Mouse (Mus musculus) gastrocnemius, postnatal 10 days (tissue): ENCODE data around the gene Fancd2. TPM values are rescaled to one million over a fixed set of nuclear protein-coding genes. Genes with fewer than 3 reads are reported as not detected.

ENCODE experiments used
- DNase-seq: peaks from one replicate; pipeline ENCODE4 v3.0.0; 2021; ENCODE audit warnings: mixed read lengths
- microRNA-seq, 2 experiments: library from miRNA; unstranded; fragments of <30 nt; microRNA quantifications; one replicate each; pipeline ENCODE4 v1.2.0; 2021
- total RNA-seq, 2 experiments: library from RNA; stranded (reverse); gene quantifications; 2 replicates each; pipeline ENCODE4 v1.2.3; 2021

Fancd2 gene
- total RNA-seq, 2 experiments from 2014 or later = 2.3 to 2.4 TPM

GRCm38 (mm10) chr6:113612258-113612969 lies 80.9 kb downstream of the Fancd2 start:
- no peak for DNase-seq

- no peak for DNase-seq
These were observed 82.7 kb downstream of the Fancd2 start for GRCm38 (mm10) chr6:113614152-113614551.

GRCm38 (mm10) chr6:113614997-113615396 lies 83.5 kb downstream of the Fancd2 start:
- no peak for DNase-seq

- no peak for DNase-seq
These were observed 84.0 kb downstream of the Fancd2 start for GRCm38 (mm10) chr6:113615489-113615888.

- no peak for DNase-seq
These were observed 91.9 kb downstream of the Fancd2 start for GRCm38 (mm10) chr6:113623386-113623785.

GRCm38 (mm10) chr6:113623941-113624751 lies 92.7 kb downstream of the Fancd2 start, which contains the start of gene Vhl:
Vhl (plus strand) TSS chr6:113623959.
- DNase-seq = peak; percentile 89

GRCm38 (mm10) chr6:113624989-113625770 lies 93.7 kb downstream of the Fancd2 start:
- no peak for DNase-seq

GRCm38 (mm10) chr6:113630322-113630721 lies 98.8 kb downstream of the Fancd2 start:
- no peak for DNase-seq

GRCm38 (mm10) chr6:113632863-113633262 lies 101.4 kb downstream of the Fancd2 start:
- DNase-seq = no peak

GRCm38 (mm10) chr6:113638302-113639040 lies 107.0 kb downstream of the Fancd2 start, which contains the start of gene Irak2:
Irak2 (plus strand) TSS chr6:113638467.
- peak; percentile 96 for DNase-seq

- no peak for DNase-seq
These were observed 107.7 kb downstream of the Fancd2 start for GRCm38 (mm10) chr6:113639201-113639600.

- DNase-seq = no peak
These were observed 111.1 kb downstream of the Fancd2 start for GRCm38 (mm10) chr6:113642605-113643004.

GRCm38 (mm10) chr6:113643021-113643420 lies 111.5 kb downstream of the Fancd2 start:
- no peak for DNase-seq

GRCm38 (mm10) chr6:113643967-113644366 lies 112.5 kb downstream of the Fancd2 start:
- DNase-seq = no peak

GRCm38 (mm10) chr6:113644808-113645207 lies 113.3 kb downstream of the Fancd2 start:
- DNase-seq = no peak

Small RNAs within 50 kb of the gene (microRNA-seq; reads per million reads assigned to microRNA genes)
- gene Gm23365 = 0 reads per million in 2 experiments

Other genes with a start within 250 kb of the Fancd2 start
- gene Cpne9, start 249.4 kb upstream of the Fancd2 start, total RNA-seq = under 1 TPM in 1 of 2 experiments, not detected in 1; 0.23 TPM
- 10 to 100 TPM; 13.7 to 18.2 TPM for gene Brpf1, start 224.5 kb upstream of the Fancd2 start, total RNA-seq
- 1 to 10 TPM; 8.1 to 8.2 TPM for gene Ogg1, start 204.7 kb upstream of the Fancd2 start, total RNA-seq
- gene Camk1, start 187.7 kb upstream of the Fancd2 start, total RNA-seq = 10 to 100 TPM; 35.9 to 44.2 TPM
- gene Tada3, start 153.8 kb upstream of the Fancd2 start, total RNA-seq = 10 to 100 TPM; 18.8 to 21.7 TPM
- gene Arpc4, start 153.6 kb upstream of the Fancd2 start, total RNA-seq = 10 to 100 TPM; 86.3 to 94.5 TPM
- 1 to 10 TPM; 1.1 to 2.2 TPM for gene Ttll3, start 142.4 kb upstream of the Fancd2 start, total RNA-seq
- gene Rpusd3, start 112.3 kb upstream of the Fancd2 start, total RNA-seq = 10 to 100 TPM; 10.0 to 11.3 TPM
- gene Cidec, start 95.9 kb upstream of the Fancd2 start, total RNA-seq = 1 to 10 TPM; 3.9 to 6.4 TPM
- gene Jagn1, start 89.1 kb upstream of the Fancd2 start, total RNA-seq = 10 to 100 TPM; 27.9 to 32.7 TPM
- gene Il17re, start 73.2 kb upstream of the Fancd2 start, total RNA-seq = under 1 TPM; 0.45 to 0.61 TPM
- gene Il17rc, start 60.3 kb upstream of the Fancd2 start, total RNA-seq = 1 to 10 TPM; 5.9 to 9.1 TPM
- gene Creld1, start 48.4 kb upstream of the Fancd2 start, total RNA-seq = 10 to 100 TPM; 33.8 to 39.8 TPM
- under 1 TPM; 0.20 to 0.23 TPM for gene Prrt3, start 29.8 kb upstream of the Fancd2 start, total RNA-seq
- 10 to 100 TPM; 52.1 to 55.1 TPM for gene Emc3, start within 50 bp of the Fancd2 start, total RNA-seq
- gene Fancd2os, start 69.0 kb downstream of the Fancd2 start, total RNA-seq = not detected
- 10 to 100 TPM; 64.2 to 66.3 TPM for gene Brk1, start 73.1 kb downstream of the Fancd2 start, total RNA-seq
- gene Vhl, start 92.3 kb downstream of the Fancd2 start, total RNA-seq = 10 to 100 TPM; 10.1 to 13.4 TPM
- 1 to 10 TPM; 6.3 to 7.2 TPM for gene Irak2, start 106.8 kb downstream of the Fancd2 start, total RNA-seq
- gene Tatdn2, start 165.4 kb downstream of the Fancd2 start, total RNA-seq = 10 to 100 TPM; 36.1 to 37.8 TPM
- gene Ghrl, start 188.2 kb downstream of the Fancd2 start, total RNA-seq = not detected
- gene Sec13, start 209.1 kb downstream of the Fancd2 start, total RNA-seq = 10 to 100 TPM; 84.8 to 92.2 TPM